Mouse (Mus musculus): ENCODE measurements at regions not wholly inside any gene's neighbourhood (a gene's known extent, or its start where the extent isn't known, plus 50 kb on each side); places are given as distances from the start of the nearest gene placed in this dataset.

- no peak for DNase-seq
Measured at GRCm38 (mm10) chr6:117573371-117573770, 267.6 kb upstream of the Zfp637 start.

DNA sequence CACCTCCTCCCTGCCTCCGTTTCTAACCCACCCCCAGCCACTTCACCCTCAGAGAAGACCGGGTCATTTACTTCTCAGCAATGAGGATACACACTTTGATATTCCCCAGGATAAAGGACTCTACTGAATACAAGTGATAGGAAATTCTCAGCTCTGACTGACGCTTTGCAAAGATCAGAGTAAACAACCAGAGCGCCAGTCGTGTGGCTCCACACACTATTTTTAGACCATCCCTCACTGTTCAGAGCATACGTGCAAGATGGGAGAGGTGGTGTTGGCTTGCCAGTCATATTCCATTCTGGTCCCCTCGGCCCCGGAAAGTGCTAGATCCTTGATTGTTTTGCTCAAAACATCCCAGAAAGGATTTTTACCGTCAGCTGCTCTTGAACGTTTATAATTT, 266.8 kb upstream of the Zfp637 start:
- DNase-seq: no peak

- no peak for DNase-seq
Measured at GRCm38 (mm10) chr6:117575057-117575456, 265.9 kb upstream of the Zfp637 start.

DNA sequence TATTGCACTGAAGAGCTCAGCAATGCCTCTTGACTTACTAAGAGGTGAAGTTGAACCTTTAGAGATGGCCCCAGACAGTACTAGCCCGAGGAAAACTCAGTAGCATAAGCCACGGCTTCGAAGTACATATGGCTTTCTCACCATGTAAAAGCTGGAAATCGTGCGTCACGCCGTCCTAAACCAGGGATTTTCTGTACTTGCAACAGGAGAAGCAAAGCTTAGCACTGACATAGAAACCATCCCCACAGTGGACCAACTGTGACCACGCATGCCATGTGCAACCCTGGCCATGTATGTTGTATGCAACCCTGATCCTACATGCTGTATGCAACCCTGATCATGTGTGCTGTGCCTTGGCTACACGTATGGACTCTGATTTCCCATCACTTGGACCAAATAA, 265.0 kb upstream of the Zfp637 start:
- DNase-seq: no peak

DNA sequence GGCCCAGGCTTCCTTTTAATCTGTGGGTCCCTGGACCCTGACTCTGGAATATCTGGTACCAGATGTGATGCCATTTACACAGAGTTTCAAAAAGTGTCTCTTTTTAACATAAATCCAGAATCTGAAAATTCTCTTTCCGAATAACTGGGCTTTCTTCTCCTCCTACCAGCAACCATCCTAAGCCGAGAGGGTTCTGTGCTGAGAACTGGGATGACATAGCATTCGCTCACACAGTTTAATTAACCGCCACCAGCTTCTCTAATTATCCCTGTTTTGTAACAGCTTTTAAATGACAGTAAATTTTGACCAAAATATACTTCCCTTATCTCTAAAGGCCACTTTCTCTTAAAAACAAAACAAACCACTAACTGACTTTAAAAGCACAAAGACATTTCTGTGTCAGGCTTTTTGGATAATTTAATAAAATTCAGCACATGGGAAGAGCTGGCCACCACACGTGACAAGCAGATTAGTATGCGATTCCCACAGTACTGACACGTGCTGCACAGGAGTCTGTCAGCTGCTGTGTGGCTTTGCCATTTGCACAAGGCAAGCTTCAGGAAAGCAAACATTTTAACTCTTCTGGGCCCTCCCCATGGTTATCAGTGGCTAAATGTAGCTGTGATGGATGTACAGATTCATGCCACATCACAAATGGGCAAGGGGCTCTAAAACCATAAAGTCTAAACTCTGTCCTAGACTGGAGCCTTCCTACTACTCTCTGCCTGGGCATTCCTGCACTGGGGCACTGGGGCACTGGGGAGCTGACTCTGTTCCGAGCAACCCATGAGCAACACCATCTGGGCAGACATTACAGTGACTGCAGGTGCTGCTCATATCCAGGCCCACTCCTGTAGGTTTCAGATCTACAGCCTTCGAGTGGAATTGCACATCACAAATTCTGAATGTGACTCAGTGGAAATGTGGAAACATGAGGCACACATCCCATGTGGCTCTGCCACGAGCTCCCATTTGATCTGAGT, 263.1 kb upstream of the Zfp637 start:
- DNase-seq: no peak

GRCm38 (mm10) chr6:117580951-117581350, 260.0 kb upstream of the Zfp637 start:
- no peak for DNase-seq

DNA sequence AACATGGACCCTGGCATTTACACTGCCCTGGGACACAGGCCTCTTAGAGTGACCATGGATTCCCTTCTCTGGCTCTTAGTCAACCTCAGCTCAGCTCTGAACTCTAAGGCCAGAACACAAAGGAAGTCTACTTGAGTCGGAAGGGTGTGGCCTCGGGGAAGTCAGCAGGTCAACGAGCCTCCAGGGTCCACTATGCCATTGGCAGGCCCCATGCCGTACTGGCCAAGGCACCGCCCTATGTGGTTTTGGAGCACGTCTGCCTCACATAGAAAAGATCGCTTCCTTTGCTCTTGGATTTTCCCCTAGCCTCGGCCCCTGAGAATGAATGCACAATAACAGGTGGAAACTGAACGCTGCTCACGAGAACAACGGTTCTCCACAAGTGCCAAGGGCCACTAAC, 257.9 kb upstream of the Zfp637 start:
- no peak for DNase-seq

GRCm38 (mm10) chr6:117584563-117584962, 256.4 kb upstream of the Zfp637 start:
- DNase-seq: no peak

GRCm38 (mm10) chr6:117596166-117596840, 244.7 kb upstream of the Zfp637 start:
- DNase-seq: no peak

DNA sequence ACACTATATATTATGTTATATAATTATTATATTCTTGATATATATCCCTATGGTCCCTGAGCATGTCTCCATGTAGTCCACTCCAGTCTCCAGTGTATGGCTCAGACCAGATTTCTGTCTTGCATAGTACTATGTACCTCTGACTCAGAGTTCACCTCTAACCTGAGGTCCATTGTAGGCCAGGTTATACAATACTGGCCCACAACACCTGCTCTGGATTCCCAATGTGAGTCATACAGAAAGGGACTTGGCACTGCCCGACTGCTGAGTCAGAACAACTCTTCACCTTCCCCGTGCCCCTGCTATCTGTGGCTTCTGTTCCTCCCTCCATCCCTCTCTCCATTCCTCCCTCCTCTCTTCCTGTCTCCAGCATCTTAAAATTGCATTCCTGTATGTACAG, 236.1 kb upstream of the Zfp637 start:
- DNase-seq: no peak

- no peak for DNase-seq
Measured at GRCm38 (mm10) chr6:117605685-117606084, 235.3 kb upstream of the Zfp637 start.

DNA sequence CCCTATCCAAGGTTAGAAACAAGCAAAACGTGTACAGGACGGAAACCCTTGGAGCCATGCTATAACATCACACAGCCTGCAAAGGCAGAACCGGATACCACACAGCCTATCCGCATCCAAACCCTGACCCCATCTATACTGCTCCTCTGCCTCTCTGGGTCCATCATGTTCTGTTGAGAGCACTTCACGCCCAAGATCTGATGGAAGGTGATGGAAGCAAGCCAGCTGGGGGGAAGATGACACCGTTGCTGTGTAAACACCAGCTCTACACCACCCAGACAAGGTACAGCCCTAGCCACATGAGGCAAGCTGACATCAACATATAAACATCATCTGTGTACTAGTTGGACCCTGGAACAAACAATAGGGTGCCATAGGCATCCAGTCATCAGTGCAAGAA, 234.8 kb upstream of the Zfp637 start:
- no peak for DNase-seq

DNA sequence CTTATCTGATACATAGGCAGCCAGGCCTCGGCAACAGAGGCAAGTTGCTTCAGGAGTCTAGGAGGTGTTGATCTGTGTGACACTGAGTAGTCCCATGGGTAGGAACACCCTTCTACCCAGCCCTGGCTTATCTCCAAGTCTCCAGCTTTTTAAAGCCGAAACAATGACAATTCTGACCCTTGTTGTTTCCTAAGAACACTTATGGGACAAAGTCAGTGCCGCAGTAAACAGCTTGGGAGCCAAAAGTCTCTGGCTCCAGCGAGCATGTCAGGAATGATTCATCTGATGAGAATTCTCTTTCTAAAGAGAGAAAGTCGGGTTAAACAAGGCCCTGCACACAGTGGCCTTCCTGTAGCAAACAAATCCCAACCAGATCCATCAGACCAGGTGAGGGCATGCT, 234.0 kb upstream of the Zfp637 start:
- no peak for DNase-seq

DNA sequence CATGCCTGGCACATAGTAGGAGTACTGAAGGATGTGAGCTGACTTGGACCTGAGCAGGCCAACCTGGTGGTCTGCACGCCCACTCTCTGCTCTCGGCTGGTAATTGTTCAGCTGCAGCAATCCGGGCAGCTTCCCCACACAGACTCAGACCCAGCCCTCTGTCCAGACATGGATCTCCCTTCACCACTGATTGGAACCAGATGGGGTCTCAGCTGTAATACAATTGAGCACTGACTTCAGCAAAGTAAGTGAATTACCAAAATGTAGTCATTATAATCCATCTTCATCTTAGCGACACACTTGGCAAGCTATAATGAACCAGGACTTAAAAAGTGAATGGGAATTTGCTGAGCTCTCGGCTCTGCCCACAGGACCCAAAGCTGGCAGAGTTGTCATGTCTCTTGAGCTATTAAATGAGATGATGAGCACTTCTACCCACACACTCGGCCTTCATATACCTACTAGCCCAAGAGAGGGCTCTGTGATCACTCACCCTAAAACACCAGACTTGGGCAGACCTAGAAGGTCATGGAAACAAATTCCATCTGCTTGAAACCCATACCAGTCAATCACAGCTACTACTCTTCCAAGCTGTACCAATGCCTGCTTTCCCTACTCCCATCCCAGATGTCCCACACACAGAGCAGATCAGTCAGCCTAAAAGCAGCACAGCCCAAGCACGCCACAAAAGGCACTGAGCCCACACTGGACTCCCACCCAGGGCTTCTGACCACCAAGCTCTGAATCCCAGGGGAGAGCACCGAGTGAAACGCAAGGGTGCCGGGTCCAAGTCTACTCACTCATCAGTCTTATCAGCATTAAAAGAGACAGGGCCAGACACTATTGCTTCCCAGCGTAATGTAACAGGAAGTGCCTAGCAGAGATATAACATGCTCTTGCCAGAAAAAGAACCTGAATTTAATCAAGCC, 231.2 kb upstream of the Zfp637 start:
- no peak for DNase-seq

DNA sequence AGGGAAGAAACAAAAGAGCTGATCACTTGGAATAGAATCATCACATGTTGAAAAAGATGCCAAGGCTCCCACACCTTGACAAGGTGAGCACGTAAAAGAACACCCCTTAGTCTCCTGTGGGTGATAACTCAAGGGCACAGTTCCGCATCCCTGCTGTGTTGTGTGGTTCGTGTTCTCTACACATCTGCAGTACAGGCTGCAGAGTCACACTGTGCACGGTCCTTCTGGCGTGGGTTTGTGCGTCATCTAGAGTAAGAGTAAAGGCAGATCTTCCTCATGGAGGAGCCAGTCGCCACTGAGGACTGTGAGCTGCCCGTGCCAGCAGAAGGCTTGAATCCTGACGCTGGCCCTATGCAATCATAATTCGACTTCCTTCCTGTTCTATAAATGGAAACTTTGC, 229.7 kb upstream of the Zfp637 start:
- no peak for DNase-seq

DNA sequence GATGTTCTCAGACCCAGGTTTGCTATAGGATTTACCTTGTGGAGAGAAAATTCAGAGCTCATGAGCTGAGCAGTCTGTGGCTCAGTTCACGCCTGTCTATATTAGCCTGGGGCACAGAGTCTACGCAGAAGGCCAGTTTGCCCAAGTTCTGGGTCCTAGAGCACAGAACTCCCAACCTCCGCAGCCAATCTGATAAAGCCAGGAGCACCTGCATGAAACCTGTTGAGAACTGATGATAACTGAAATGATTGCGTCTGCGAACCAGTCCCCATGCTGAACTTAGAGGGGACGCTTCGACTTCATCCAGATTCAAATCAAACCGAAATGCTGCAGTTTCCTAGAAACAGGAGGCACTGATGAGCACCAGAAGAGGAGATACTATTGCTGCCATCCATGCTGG, 229.0 kb upstream of the Zfp637 start:
- DNase-seq: no peak

DNA sequence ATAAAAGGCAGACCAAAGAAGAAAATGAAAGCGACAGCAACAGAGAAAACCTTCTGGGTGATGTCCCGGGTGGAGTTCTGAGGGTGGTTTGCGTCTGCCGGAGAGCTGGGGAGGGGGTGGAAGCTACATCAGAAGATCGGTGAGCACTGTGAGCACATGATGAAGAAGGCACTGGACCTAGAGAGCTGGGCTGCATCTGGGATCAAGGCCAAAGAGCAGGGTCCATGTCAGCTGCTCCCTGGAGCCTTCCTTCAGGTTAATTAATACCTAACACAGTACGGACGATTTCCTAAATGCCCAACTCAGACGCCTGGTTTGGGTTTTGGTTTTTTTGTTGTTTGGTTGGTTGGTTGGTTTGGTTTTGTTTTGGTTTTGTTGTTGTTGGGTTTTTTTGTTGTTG, 228.6 kb upstream of the Zfp637 start:
- peak; percentile 4 to 11 for DNase-seq

DNA sequence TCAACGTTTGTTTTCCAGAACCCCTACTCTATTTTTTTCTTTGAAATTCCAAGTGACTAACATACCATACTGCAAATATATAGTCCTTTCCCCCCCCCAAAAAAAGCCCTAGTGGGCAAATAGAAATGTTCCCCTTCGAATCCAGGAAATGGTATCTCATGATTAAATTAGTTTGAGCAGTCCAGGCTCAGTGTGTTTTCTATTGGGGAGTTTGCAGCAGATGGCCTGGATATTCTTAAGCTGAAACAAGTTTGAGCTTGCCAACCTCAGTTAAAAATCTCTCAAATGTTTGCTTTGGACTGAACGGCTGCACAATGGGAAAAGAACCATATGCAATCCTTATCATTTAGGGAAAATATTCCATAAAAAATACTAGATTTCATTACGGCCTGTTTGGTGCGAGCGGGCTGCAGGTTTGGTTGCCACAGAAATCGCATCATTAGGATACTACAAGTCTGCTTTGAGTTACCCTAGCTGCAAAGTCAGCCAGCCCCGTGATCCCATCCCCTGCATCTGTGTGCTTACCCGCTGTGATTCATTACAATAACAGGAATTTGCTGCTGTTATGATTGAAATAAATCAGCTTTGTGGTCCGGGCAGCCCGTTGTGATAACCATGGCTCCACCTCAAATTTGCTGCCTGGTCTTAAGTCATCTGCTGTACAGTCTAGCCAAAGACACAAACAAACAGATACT, 227.2 kb upstream of the Zfp637 start:
- peak in 1 of 2 experiments; percentile 6 for DNase-seq

GRCm38 (mm10) chr6:117614386-117614785, 226.6 kb upstream of the Zfp637 start:
- peak in 1 of 2 experiments; percentile 9 for DNase-seq

DNA sequence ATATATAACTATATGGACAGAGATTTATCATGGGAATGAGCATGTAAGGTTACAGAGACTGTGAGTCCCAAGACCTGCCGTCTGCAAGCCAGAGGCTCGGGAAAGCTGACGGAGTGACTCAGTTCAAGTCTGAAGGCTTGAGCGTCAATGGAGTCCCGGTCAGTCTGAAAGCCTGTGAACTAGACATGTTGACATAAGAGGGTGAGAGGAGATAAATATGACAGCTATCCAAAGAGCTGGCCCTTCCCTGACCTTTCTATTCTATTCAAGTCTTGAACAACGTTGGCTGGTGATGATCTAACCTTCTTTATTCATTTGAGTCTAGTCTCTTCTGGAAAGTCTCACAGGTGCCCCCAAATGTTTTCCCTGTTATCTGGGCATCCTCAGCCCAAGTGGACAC, 223.8 kb upstream of the Zfp637 start:
- no peak for DNase-seq

GRCm38 (mm10) chr6:117617951-117618350, 223.0 kb upstream of the Zfp637 start:
- no peak for DNase-seq

DNA sequence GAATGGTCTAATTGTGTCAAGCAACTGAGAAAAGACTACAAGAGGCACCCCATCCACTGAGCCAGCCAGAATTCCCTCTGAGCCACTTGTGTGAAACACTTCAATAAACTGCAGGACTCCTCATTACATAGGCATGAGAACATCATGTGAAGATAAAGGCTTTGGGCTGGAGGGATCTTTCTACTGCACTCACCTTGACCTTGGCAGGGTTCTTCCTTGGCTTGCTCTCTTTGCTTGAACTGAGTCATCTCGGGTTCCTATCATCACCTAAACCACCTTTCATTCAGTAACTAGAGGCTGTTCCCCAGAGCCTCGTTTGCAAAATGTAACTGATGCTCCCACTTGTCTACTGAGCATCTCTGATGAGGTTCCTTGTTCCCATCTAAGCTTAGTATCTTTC, 221.4 kb upstream of the Zfp637 start:
- no peak for DNase-seq

Data from cerebellum, postnatal 14 days (tissue).